ENCODE assay signal across 16 mouse cellular contexts in genomic region chr14:124315513-124315912, GRCm38 (mm10).
"Had no signal": no experiment of that assay in that cellular context is flagged by ENCODE, and none has a peak within 500 bp of the region (broad histone marks: within the 10 kb centered on the region; RNA-seq: fewer than 3 reads in every experiment).

No protein-coding gene starts in this region.

- DNase-seq: retina, postnatal 1 day; right cerebral cortex, adult 18-20 months; right cerebral cortex, postnatal 14 days; right cerebral cortex, postnatal 25 days; right cerebral cortex, postnatal 4 days; spleen, adult 18-20 months; thymus, adult 18-20 months; thymus, adult 2 months; thymus, postnatal 14 days; thymus, postnatal 25 days; thymus, postnatal 36 days; thymus, postnatal 4 days had no signal

- H3K27ac ChIP-seq: neural tube, embryonic 13.5 days; neural tube, embryonic 15.5 days; stomach, embryonic 15.5 days; stomach, postnatal 0 days had no signal

- H3K4me3 ChIP-seq: neural tube, embryonic 13.5 days; neural tube, embryonic 15.5 days; stomach, embryonic 15.5 days had no signal
